Mouse (Mus musculus): ENCODE measurements around the gene Ptdss2. TPM values are rescaled to one million over a fixed set of nuclear protein-coding genes. Genes with fewer than 3 reads are reported as not detected.
A peak's percentile ranks its signal among the peaks of the same experiment; 100 is the strongest.

Ptdss2 gene
- polyA plus RNA-seq, 1 experiment from 2014 or later = 97.6 TPM

DNA sequence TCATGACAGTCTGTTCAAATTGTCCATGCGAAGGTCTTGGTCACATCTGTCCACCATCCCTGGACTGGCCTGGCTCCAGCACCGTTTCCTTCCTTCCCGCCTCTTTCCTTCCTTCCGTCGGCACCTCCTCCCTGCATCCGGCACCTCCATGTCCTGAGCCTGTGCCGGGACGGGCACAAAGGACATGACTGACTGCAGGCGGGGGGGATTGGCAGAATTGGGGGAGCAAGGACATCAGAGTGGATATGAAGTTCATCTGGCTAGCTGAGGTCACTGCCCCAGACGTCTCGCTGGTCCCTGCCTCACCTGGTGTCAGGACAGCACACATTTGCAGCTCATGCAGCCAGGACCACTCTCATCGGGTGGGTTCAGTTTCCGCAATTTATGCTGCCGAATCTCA is 68.9 kb downstream of the Ptdss2 start:
- Histone ChIP-seq H3K4me2 (no peak overlapping the region), H3K9ac (no peak overlapping the region), H3K4me3 (no peak overlapping the region), H3K4me1 (replicated peaks) (peaks cover 29% of the 10 kb centered on the region), H3K9me3 (no peaks in the 10 kb centered on the region), H3K36me3 (peaks cover 33% of the 10 kb centered on the region), H3K27ac (replicated peaks) (no peak overlapping the region), H3K27me3 (no peaks in the 10 kb centered on the region)
- ATAC-seq (ENCODE audit: low FRiP score, low read depth) = no peak
- WGBS = 92% methylated on average over 14 of the region's 14 CpGs

DNA sequence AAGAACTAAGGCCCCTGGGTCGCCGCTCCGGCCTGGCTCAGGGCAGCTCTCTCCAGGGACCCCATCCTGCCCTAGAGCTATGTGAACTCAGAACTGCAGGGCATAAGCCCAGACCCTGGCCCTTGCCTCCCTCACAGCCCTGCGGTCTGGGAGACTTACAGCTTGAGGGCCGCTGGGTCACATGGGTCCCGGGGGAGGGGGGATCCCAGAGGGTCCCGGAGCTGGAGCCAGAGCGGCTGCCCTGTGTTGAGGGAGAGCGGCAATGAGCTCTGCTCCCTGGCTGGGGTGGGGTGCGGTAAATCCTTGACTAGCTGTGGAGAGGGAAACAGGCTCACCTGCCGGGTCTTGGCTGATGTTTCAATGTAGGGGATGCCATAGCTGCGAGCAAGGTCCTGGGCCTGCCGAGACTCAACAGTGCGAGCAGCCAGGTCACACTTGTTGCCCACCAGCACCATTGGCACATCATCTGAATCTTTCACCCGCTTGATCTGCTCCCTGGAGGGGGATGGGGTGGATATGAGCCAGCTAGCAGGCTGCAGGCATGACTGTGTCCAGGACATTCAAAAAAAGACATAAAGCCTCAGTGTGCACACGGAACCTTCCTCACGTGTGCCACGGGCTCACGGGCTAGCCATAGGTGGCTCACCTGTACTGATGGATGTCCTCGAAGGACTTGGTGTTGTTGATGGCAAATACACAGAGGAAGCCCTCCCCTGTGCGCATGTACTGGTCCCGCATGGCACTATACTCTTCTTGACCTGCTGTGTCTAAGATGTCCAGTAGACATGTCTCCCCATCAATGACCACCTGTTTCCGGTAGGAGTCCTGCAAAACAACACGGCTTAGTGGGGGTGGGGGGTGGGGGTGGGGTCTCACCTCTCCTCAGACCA is 69.9 kb downstream of the Ptdss2 start:
- Histone ChIP-seq H3K4me2 (peak overlapping the region; percentile 100), H3K4me3 (peak overlapping the region; percentile 67; the same call in 1 of the 2 replicates), H3K36me3 (peaks cover 33% of the 10 kb centered on the region), H3K9ac (peak overlapping the region; percentile 98; the same call in 1 of the 2 replicates), H3K4me1 (replicated peaks) (peaks cover 29% of the 10 kb centered on the region), H3K27ac (replicated peaks) (no peak overlapping the region), H3K9me3 (no peaks in the 10 kb centered on the region), H3K27me3 (no peaks in the 10 kb centered on the region)
- ATAC-seq (ENCODE audit: low FRiP score, low read depth) = no peak
- WGBS = 91% methylated on average over 24 of the region's 24 CpGs

DNA sequence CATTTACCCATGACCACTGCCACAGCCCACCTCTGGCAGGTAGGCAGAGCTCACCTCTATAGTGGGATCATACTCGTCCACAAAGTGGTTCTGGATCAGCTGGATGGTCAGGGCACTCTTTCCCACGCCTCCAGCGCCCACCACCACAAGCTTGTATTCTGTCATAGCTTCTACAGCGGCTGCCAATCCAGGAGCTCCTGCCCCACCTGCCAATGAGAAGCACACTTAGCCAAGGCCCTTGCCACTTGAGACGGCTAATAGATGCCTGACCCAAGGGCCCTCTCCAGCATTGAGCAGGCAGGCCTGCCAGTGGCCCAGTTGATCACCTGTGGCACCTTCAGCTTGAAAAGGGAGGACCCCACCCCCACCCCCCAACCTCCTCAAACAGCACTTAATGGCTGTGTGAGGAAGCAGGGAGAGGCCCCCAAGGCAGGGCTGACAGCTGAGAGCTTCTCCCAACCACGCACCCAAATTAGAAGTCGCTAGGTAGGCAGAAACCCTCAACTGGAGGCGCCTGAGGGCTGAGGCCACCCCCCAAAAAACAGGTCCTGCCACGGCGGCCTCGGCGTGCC is 70.7 kb downstream of the Ptdss2 start:
- Histone ChIP-seq H3K27me3 (no peaks in the 10 kb centered on the region), H3K9me3 (no peaks in the 10 kb centered on the region), H3K27ac (replicated peaks) (peak overlapping the region; percentile 87), H3K36me3 (peaks cover 33% of the 10 kb centered on the region), H3K4me1 (replicated peaks) (peaks cover 29% of the 10 kb centered on the region), H3K4me3 (peak overlapping the region; percentile 67), H3K4me2 (peak overlapping the region; percentile 100), H3K9ac (peak overlapping the region; percentile 98)
- no peak for ATAC-seq (ENCODE audit: low FRiP score, low read depth)
- WGBS = 27% methylated on average over 12 of the region's 12 CpGs

DNA sequence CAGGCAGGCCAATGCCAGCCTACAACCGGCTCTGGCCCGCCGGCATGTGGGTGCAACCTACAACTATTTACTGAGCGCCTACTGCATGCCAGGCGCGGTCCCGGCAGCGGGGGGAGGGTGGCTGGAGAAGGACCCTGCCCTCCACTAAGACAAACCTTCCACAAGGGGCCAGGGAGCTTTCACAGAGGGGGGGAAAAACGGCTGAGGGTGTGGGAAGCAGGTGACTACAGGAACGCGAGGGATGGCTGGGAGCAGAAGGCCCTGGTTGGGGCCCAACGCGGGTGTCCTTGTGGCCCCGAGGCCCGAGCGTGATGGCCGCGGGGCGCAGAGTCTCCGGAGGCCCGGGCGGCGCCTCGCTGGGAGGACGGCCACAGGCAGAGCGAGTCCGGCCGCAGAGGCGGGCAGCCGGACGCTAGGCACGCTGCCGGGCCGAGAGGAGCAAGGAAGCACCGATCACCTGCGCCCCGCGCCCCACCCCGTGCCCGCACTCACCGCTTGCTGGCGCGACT is 71.2 kb downstream of the Ptdss2 start:
- no peak for ATAC-seq (ENCODE audit: low FRiP score, low read depth)
- peak overlapping the region; percentile 87 for H3K27ac ChIP-seq (replicated peaks)
- no peaks in the 10 kb centered on the region for H3K9me3 ChIP-seq
- H3K36me3 ChIP-seq = peaks cover 33% of the 10 kb centered on the region
- H3K27me3 ChIP-seq = no peaks in the 10 kb centered on the region
- 0% methylated on average over 32 of the region's 43 CpGs for WGBS
- peaks cover 29% of the 10 kb centered on the region for H3K4me1 ChIP-seq (replicated peaks)
- peak overlapping the region; percentile 67 for H3K4me3 ChIP-seq
- H3K9ac ChIP-seq = peak overlapping the region; percentile 98
- peak overlapping the region; percentile 100 for H3K4me2 ChIP-seq

DNA sequence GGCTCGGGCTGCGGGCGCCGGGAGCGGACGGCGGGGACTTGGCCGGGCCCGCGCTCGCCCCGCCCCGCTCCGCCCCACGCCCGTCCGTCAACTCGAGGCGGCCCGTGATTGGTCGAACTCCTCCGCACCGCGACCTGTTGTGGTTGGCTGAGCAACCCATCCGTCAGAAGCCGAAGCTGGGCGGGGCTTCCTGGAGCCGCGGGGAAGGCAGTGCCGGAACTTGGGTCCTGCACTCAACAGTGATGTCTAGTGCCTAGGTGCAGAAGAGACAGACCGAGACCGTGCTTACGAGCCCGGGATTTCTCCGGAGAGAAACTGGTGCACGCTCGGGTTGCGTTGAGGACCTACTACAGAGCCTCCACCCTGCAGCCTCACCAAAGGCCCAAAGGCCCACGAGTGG is 71.8 kb downstream of the Ptdss2 start, which contains the start of the genes Hras and Lrrc56:
Hras (minus strand) TSS at position 58 of the 400 bp plus-strand sequence.
Lrrc56 (plus strand) TSS at position 210 of the 400 bp plus-strand sequence.
- WGBS = under 1% methylated on average over 33 of the region's 39 CpGs
- peaks cover 29% of the 10 kb centered on the region for H3K4me1 ChIP-seq (replicated peaks)
- peaks cover 31% of the 10 kb centered on the region for H3K36me3 ChIP-seq

DNA sequence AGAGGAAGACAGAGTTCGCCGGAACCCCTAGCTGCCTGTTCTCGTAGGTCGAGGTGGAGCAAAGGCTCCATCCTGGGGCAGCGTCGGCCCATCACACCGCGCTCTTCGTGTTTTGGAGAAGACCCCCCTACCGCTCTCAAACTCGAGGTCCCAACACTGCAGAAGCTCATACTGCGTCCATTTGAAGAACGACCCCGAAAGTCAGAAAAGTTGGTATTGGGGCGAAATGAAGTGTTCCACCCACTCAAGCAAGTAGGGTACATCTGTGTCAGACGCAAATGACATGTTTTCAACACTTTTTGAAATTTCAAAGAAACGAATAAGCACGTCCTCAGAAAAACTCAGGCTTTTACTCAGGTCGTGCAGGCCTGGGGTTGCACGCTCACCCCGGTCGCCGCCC is 72.2 kb downstream of the Ptdss2 start:
- ATAC-seq (ENCODE audit: low FRiP score, low read depth) = no peak
- H3K4me2 ChIP-seq = peak overlapping the region; percentile 100
- H3K4me1 ChIP-seq (replicated peaks) = peaks cover 29% of the 10 kb centered on the region
- peak overlapping the region; percentile 81 for H3K27ac ChIP-seq (replicated peaks)
- H3K36me3 ChIP-seq = peaks cover 26% of the 10 kb centered on the region
- peak overlapping the region; percentile 67 for H3K4me3 ChIP-seq
- no peaks in the 10 kb centered on the region for H3K9me3 ChIP-seq
- no peaks in the 10 kb centered on the region for H3K27me3 ChIP-seq
- 0% methylated on average over 23 of the region's 23 CpGs for WGBS
- H3K9ac ChIP-seq = peak overlapping the region; percentile 53

More for the DNA sequence above, 71.8 kb downstream of the Ptdss2 start, which contains the start of the genes Hras and Lrrc56:
- H3K9me3 ChIP-seq = no peaks in the 10 kb centered on the region
- H3K4me2 ChIP-seq = peak within 1 kb of the TSS; percentile 100
- peak within 1 kb of the TSS; percentile 98 for H3K9ac ChIP-seq
- H3K27me3 ChIP-seq = no peaks in the 10 kb centered on the region
- peak within 1 kb of the TSS; percentile 87 for H3K27ac ChIP-seq (replicated peaks)
- ATAC-seq (ENCODE audit: low FRiP score, low read depth) = peak; percentile 95
- H3K4me3 ChIP-seq = peak within 1 kb of the TSS; percentile 67

DNA sequence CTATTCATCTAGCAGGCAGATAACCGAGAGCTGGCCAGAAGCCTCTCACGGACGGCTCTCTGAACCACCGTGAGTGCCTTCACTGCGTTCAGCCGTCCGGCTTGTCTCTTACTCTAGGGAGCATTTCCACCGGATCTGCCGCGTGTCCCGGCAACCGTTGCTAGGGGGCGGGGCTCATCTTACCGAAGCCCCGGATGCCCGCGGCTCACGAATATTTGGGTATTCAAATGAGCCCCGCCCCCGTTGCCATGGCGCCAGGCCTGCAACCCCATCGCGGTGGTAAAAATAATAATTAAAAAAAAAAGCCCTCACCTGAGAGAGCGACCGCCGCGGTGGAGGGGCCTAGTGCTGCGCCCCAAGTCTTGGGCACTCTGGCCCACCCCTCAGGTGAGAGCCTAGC is 72.6 kb downstream of the Ptdss2 start:
- ATAC-seq (ENCODE audit: low FRiP score, low read depth) = peak; percentile 21
- H3K4me3 ChIP-seq = peak overlapping the region; percentile 67
- peak overlapping the region; percentile 100 for H3K4me2 ChIP-seq
- H3K9me3 ChIP-seq = no peaks in the 10 kb centered on the region
- peaks cover 29% of the 10 kb centered on the region for H3K4me1 ChIP-seq (replicated peaks)
- no peaks in the 10 kb centered on the region for H3K27me3 ChIP-seq
- under 1% methylated on average over 28 of the region's 28 CpGs for WGBS
- H3K36me3 ChIP-seq = peaks cover 22% of the 10 kb centered on the region
- peak overlapping the region; percentile 81 for H3K27ac ChIP-seq (replicated peaks)
- peak overlapping the region; percentile 53 for H3K9ac ChIP-seq

DNA sequence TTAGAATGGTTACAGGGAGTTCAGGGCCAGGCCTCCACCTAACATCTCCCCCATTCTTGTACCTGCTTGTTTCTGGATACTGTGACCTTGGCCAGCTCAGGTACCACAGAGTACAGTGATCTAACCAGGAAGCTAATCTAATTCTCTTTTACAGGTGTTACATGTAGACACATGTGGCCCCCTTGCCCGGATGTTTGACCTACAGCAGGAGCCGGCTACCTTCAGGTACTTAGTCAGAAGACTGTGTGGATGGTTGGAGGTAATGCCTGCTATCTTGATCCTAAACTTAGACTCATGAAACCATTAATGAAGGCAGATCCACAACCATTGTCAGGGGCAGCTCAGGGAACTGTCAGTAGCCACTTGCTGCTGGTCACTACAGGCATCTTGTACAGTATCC is 73.6 kb downstream of the Ptdss2 start:
- H3K4me3 ChIP-seq = peak overlapping the region; percentile 67; the same call in 1 of the 2 replicates
- H3K4me1 ChIP-seq (replicated peaks) = peaks cover 29% of the 10 kb centered on the region
- peak overlapping the region; percentile 100; the same call in 1 of the 2 replicates for H3K4me2 ChIP-seq
- no peaks in the 10 kb centered on the region for H3K9me3 ChIP-seq
- ATAC-seq (ENCODE audit: low FRiP score, low read depth) = no peak
- WGBS = 94% methylated on average over 2 of the region's 2 CpGs
- no peak overlapping the region for H3K9ac ChIP-seq
- no peak overlapping the region for H3K27ac ChIP-seq (replicated peaks)
- peaks cover 13% of the 10 kb centered on the region for H3K36me3 ChIP-seq
- H3K27me3 ChIP-seq = no peaks in the 10 kb centered on the region

DNA sequence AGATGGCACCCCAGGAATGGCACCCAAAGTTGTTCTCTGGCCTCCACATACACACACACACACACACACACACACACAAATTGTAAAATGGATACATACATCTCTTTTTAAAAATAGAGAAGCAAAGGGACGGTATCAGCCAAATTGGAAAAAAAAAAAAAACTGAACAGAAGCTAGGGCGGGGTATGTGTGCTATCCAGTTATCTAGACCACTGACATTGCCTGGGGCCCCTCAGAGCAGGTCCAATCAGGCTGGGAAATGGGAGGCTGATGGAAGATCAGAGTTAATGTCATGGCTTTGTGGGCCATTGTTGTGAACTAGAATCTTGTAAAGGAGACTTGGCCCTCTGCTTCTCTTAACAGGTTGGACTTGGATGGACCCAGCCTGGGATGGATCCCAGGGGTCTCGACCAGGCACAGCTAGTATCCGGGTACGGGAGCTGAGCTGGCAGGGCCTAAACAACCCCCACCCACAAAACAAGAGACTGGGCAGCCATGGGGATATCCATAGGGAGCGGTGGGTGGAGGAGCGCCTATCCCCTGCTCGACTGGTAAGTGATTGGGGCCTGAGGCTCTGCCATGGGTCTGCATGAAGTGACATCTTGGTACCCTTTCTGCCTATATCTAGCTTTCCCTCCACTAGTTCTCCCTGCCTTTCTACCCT is 74.6 kb downstream of the Ptdss2 start:
- no peak for ATAC-seq (ENCODE audit: low FRiP score, low read depth)
- Histone ChIP-seq H3K4me3 (no peak overlapping the region), H3K27me3 (no peaks in the 10 kb centered on the region), H3K27ac (replicated peaks) (no peak overlapping the region), H3K9ac (no peak overlapping the region), H3K4me1 (replicated peaks) (peaks cover 29% of the 10 kb centered on the region), H3K4me2 (no peak overlapping the region), H3K9me3 (no peaks in the 10 kb centered on the region), H3K36me3 (peaks cover 4% of the 10 kb centered on the region; the same call in 1 of the 2 replicates)
- WGBS = 91% methylated on average over 8 of the region's 8 CpGs

DNA sequence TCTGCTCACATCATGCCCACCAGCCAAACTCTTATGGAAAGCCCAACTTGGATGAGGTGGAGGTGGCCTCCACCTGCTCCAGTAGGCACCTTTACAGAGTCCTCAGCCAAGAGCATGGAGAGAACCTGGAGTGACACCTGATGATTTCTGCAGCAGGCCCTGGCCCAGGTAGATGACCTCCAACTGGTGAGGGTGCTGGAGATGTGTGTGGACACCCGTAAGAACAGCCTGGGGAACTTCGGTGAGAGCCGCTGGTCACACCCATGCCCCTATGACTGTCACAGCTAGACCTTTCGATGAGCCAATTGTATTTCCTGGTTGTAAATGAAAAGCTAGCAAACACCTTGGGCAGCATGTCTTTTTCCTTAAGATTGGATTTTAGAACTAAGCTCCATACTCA is 75.9 kb downstream of the Ptdss2 start:
- ATAC-seq (ENCODE audit: low FRiP score, low read depth) = no peak
- H3K36me3 ChIP-seq = no peaks in the 10 kb centered on the region
- WGBS = 96% methylated on average over 4 of the region's 4 CpGs

DNA sequence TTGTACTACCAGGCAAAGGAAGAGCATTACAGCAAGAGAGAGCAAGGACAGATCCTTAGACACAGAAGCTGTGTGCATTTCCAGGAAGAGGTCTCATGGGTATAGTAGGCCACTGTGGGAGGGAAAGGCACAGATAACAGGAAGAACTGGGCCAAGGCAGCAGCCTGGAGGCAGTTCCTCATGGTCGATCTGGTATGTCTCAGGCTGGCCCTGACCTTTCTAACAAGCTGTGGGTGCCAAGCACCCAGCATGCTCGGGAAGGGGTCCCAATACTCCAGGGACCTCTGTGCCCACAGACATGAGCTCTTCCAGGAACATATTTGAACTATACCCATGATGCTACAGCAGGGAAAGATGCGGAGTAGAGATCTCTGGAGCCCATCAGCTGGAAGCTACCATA is 82.4 kb downstream of the Ptdss2 start:
- no peak for ATAC-seq (ENCODE audit: low FRiP score, low read depth)
- Histone ChIP-seq H3K27ac (replicated peaks) (no peak overlapping the region), H3K27me3 (no peaks in the 10 kb centered on the region), H3K36me3 (no peaks in the 10 kb centered on the region), H3K9me3 (no peaks in the 10 kb centered on the region), H3K9ac (no peak overlapping the region), H3K4me3 (no peak overlapping the region), H3K4me2 (no peak overlapping the region), H3K4me1 (replicated peaks) (no peaks in the 10 kb centered on the region)
- WGBS = 81% methylated on average over 3 of the region's 3 CpGs

More for the DNA sequence above, 75.9 kb downstream of the Ptdss2 start:
- H3K27ac ChIP-seq (replicated peaks) = no peak overlapping the region
- no peak overlapping the region for H3K4me2 ChIP-seq
- no peaks in the 10 kb centered on the region for H3K9me3 ChIP-seq
- no peaks in the 10 kb centered on the region for H3K27me3 ChIP-seq
- no peak overlapping the region for H3K9ac ChIP-seq
- H3K4me1 ChIP-seq (replicated peaks) = peaks cover 15% of the 10 kb centered on the region
- H3K4me3 ChIP-seq = no peak overlapping the region

Data from hindbrain, embryonic 15.5 days (tissue).